Mouse (Mus musculus) CD4-positive helper T cell, adult 2 months (primary cell): ENCODE results near the gene Lrrc32.
A peak's percentile ranks its signal among the peaks of the same experiment; 100 is the strongest.

Experiments used
- DNase-seq: peaks from one replicate; pipeline ENCODE4 v3.0.0-alpha.2; 2012; ENCODE audit warnings: low read depth, missing footprints, low spot score

Lrrc32 gene

DNA sequence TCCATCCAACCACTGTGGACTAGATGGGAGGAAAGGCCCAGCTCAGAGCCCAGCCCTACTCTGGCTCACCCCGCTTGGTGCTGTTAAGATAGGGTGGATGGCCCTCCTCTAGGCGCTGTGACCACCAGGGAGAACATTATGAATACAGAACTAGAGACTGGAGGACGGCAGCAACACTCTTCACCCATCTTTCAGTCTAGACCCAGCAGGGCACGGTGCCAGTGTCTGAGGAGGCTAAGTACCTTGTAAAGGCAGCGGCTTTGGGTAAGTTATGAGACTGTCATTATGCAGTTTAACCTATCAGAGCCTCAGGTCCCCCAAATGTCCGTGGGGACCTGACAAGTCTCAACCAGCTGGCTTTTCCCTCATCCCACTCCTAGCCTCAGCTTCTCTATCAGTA is at the start of gene Lrrc32:
TSS of gene Lrrc32 (plus strand) at position 153 of the 400 bp plus-strand sequence.
- DNase-seq, result no peak

DNA sequence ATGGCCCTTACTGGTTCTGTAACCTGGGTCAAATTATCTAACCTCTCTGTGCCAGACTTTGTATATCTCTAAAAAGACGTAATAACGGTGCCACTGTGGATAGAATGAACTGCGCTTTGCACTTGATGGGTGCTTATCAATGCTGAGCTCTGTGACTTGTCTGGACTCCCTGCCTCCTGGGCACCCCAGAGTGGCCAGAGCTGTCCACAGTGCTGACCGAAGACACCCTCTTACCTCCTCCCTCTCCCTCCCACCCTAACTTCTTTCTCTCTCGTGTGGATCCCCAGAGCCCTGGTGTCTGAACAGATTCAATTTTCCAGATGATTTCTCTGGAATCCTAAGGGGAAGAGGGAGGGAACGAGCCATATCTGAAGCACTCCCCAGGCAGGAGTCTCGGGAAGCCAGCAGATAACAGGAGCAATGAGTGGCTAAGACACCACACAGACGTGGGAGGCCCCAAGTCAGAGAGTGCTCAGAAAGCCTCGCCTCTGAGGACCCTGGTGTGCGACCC is 49.1 kb upstream of the Lrrc32 start, which contains the start of gene Gucy2d:
TSS of gene Gucy2d (plus strand) at position 461 of the 511 bp plus-strand sequence.
- DNase-seq, result no peak

DNA sequence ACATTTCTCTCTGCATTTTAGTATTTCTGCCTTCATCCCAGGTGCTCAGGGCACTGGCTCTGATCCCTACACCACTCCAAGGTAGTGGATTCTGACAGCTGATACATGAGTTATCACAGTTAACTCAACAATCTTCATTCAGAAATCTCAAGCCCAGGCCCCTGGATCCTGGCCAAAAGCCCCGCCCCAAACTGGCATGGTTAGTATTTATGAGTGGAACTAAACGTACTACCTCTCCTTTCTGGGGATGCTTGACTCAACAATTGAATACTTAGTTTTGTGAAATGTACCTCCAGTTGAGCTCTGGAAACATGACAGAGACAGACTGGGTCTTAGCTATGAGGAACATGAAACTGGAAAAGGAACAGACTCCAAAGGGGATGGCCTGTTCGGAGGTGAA is 42.2 kb upstream of the Lrrc32 start:
- DNase-seq, result no peak

DNA sequence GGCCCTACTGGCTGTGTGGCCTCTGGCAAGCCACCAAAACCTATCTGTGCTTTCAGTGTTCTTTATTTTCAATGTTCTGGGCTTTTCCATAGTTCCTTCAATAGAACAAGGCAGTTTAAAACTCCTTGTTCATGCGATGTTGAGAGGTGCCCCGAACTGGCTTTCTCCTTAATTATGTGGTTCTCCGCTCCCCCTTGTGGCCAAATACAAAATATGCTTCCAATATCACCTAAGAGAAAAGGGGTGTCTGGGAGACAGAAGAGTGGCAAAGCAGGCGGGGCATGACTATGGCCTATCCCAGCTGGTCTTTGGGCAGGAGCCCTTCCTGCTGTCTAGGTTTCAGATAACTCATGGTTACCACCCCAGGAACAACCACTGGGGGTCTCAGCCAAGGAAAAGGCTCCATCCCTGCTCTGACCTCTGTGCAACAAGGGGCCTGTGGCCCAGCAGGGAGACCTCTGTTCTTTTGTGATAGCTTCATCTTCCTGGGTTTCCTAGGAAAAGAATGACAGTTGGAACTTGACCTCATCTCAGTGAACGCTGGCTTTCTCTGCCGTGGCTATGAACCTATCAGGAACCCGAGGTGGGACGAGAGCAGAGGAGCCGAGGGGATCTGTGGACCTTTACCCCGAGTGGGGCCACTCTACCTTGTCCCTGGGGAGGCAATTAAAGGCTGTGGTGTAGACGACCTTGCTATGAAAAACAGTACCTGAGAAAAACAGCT is 41.3 kb upstream of the Lrrc32 start:
- DNase-seq, result peak; percentile 34

DNA sequence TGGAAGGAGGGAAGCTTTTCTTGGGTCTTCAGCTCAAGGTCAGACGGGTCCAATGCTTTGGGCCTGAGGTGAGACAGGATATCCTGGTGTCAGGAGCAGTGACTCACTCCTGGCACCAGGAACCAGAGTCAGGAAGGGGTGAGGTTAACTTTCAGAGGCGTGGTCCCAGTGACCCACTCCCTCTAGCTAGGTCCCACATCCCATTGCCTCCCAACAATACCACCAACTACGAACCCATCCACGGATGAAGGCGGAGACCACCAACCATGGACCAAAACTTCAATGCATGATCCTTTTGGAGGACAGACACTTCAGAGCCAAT is 40.8 kb upstream of the Lrrc32 start:
- DNase-seq, result no peak

DNA sequence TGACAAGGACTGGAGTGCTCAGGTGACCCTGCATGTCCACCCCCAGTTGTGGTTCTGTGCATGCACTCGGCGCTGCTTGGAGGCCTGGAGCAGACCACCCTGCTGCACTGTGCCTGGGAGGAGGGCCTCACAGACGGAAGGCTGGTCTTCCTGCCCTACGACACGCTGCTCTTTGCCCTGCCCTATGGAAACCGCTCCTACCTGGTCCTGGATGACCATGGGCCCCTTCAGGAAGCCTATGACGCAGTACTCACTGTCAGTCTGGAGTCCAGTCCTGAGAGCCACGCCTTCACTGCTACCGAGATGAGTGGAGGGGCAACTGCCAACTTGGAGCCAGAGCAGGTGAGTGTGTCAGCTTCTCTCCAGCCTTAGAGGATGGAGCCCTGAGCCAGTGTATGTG is 39.4 kb upstream of the Lrrc32 start:
- DNase-seq, result no peak

DNA sequence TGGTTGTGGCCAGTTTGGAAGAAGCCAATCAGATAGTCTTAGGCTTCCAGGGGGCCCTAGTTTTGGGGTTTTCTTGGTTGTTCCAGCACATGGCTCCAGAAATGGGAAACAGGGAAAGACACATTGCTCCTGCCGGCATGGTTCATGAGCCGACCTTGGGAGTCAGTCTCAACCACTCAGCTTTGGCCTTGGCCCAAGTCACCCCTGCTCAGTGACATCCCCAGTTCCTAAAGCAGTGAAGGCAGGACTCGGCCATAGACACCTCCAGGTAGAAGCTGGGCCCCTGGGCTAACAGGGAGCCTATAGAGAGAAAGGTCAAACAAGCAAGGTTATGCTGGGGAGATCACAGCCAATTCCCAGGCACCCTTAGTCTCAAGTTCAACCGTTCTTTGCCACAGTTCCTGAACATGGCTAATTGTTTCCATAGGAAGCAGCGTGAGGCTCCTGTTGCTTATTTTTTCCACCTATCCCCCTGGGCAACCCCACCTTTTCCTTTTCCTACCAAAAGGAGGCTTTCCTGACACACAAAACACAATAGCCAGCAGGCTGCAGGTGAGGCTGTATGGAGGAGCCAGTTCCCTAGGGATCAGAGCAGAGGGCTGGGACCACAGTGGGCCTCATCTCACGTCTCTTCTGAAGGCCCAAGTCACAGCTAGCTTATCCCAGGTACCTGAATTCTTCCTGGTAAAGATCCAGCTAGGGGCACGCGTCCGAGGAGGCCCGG is 34.5 kb upstream of the Lrrc32 start:
- no peak for DNase-seq

DNA sequence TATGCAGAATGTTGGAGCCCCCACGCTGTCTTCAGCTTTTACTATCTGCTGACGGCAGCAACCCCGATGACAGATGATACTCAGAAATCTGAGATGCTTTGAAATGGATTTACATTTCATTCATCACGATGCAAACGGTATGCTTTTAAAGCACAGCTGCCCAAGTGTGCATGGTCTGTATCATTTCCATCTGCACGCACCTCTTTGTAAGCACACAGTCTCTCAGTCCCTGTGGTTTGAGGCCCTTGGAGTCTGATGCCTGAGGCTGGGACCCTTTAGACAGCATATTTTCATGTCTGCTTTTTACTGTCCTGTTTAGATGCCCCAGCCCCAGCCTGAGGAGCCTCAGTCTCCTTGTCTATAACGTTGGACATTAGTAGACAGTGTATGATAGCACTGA is 28.8 kb upstream of the Lrrc32 start:
- DNase-seq, result no peak

DNA sequence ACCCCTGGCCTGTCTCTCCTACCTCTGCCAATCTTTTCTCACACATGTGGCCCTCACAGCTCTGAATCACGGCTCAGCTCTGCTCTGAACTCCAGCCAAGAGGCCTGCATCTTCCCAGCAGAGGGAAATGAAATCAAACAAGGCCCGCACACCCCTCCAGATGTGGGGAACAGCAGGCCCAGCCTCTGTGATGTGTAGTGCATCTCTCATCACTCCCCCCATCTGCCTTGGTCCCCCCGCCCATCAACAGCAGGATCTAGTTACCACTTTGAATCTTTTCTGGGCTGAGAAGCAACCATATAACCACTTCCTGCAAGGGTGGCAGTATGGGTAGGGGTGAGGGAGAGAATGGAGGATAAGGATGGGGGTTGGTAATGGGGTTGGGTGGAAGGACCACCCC is 20.0 kb upstream of the Lrrc32 start:
- peak; percentile 38 for DNase-seq

DNA sequence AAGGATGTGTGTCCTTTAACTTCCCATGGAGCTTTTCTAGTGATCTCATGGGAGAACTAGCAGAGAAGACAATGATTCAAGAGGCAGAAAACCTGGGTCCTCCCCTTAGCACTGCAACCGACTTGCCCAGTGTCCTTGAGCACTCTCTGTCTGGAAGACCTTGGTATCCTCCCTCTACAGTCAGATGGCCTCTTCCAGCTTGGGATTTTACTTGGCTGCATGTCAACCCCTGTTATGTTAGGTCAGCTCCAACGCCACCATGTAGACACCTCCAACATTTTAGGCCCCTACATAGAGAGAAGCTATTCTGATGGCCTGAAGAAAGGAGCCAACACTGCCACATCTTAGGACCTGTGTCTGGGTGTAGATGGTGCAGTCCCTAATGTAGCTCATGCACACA is 16.6 kb upstream of the Lrrc32 start:
- DNase-seq, result no peak

DNA sequence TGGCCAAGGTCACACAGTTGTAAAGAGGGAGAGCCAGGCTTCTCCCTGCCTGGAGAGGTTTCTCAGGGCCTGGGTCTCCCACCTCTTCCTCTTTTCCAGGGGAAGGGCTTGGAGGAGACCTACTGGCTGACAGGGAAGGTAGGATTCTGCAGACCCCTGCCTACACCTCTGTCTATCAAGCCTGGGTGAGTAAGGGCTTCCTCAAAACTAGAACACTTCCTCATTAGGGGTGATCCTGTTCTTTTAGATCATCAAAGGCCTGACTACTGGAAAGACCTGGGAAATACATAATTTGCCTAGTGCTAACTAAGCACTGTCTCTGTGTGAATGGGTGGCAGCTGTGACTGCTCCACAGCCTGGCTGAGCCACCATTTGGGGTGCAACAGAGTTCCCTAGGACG is 14.5 kb upstream of the Lrrc32 start:
- DNase-seq, result no peak

DNA sequence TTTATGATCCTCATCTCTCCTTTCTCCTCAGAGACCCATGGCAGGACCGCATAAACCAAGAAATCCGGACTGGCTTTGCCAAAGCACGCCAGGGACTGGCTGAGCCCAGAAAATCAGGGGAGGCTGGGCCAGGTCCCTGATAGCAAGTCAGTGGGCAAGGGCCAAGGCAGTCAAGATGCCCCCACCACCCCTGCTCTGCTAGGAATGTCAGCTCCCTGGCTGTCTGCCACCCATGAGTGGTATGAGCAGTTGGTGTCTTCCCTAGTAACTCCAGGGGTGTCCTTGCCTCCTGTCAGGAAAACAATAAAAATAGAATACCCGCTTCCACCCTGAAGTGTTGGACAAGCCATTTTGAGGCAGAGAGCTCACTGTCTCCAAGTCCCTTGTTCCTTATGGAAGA is 11.9 kb upstream of the Lrrc32 start:
- DNase-seq, result no peak

DNA sequence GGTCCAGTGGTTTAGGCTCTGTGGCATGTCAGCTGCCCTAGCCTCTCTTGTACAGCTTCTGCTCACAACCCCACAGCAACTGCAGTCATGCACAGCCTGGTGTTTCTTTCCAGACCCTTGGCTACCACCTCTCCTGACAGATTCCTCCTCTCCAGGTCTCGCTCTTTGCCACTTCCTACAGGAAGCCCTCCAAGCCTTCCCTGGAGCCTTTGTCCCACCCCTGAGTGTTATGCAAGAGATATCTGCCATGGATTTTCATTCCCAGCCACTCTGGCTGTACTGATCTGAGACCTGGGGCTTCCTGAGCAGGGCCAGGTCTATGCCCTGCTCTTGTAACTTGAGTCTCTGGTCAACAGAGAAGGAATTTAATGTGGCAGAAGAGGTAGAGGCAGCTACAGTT is 8.6 kb upstream of the Lrrc32 start:
- DNase-seq, result no peak

DNA sequence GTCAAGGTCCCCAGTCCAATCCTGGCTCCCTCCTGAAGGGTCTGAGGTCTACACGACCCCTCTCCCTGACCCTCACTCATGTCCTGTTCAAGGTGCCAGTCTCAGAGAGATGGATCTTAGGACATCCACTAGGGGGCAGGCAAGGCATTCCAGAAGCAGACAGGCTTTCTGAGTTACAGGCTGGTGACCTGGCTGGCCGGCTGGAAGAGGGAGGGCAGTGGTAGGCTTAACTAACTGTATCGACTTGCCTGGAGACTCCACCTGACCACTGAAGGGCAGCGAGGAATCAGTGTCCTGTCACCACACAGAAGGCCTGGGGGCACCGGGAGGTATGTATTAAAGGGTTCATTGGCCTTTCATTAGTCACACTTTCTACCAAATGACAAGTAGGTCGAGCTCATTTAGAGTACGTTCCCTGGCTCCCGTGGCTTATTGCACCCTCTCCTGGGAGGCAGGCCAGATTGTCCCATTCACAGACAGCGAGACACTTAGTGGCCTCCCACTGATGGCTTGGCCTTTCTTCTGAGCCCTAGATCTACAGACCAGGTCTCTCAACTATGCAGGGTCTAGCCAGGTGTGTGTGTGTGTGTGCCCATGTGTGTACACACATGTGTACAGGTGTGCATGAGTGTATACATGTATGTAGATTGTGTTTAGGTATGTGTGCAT is 7.9 kb upstream of the Lrrc32 start:
- DNase-seq, result peak; percentile 57

DNA sequence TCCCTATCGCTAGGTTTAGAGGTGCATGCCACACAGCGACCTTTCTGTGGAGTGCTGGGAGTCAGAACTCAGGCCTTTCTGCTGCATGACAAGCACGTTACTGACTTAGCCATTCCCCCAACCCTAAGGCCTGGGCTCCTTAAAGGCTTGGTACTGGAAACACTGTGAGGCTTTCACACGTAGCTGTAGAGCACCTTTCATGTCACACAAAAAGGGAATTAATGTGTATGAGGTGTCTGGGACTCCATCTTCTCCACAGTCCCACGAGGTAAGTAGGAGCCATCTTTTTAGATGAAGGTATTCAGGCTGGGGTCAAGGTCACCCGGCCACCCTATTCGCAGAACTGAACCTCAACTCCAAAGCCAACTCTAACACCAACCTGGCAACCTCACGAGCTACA is 7.2 kb upstream of the Lrrc32 start:
- no peak for DNase-seq

DNA sequence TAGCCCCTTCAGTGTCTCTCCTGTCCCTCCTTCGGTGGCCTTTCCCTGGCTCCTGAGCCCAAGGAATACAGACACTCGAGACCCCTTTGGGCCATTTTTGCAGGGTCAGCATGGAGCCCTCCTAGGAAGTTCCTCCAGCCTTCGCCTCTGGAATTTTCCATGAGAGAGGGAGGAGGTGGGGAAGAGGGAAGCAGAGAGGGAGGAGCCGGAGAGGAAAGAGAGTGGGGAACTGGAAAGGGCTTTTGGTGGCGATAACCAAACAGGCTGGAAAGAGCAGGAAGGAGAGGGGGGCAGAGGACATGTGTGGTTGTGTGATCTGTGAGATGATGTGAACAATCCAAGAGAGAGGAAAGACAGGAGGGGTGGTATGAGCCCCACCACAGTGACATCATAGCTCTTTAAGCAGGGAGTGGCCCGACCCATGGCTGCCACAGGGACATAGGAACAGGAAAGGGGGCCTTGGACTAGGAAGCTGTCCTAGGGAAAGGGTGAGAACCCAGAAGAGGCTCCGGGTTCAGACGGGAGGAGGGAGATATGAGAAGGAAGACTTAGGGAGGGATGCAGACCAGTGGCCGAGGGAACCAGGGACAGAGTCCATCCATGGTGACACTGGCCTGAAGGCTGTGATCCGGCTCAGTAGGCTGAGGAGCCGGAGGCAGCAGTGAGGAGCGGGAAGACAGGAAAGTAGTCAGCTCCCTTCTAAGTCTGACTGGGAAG is 6.4 kb upstream of the Lrrc32 start:
- DNase-seq, result no peak

DNA sequence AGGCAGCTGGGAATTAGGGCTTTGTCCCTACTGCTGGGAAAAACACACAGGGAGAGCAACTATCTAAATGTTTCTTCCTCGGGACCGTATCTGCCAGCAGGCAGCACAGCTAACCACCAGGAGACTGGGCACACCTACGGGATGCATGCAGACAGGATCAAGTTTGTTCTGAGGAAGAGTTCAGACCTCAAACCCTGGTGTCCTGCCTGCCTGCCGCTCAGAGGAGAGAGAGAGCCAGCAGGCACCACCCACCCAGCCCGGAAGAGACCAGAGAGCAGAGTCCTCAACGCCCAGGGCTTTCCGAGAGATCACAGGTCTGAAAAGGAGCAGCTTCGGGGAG is 5.8 kb upstream of the Lrrc32 start:
- no peak for DNase-seq

DNA sequence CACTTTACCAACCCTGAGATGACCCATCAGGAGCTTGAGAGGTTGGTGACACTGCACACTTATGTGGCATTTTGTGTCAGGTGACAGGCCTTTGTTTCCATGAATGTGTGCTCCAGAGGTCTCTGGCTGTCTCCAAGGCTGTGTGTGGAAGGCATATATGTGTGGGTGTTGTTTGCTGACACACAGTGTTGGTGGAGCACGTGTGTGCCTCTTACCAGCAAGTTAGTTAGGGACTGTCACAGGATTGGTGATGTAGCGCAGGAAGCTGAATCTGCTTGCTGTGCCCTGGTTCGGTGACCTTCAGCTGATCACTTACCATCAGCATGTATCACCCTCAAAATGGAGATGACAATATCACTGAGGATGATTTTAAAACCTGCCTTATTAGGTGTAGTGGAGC is 4.2 kb upstream of the Lrrc32 start:
- no peak for DNase-seq

DNA sequence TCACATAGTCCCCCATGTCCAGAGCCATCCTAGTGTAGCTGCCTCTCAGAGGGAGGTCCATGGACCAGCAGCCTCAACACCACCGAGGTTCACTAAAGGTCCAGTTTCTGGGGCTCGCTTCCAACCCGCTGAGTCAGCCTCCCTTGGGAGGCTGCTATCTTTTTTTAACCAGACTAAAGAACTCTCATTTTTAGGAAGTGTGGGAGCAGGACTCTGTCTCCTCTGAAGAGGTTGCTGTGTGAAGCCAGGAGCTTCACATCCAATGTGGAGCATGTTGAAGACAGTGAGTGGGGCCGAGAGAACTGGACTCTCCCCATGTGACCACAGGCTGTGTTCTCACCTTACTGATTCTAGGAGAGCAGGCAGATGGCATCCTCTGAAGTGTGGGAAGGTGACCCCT is 3.6 kb upstream of the Lrrc32 start:
- DNase-seq, result no peak

DNA sequence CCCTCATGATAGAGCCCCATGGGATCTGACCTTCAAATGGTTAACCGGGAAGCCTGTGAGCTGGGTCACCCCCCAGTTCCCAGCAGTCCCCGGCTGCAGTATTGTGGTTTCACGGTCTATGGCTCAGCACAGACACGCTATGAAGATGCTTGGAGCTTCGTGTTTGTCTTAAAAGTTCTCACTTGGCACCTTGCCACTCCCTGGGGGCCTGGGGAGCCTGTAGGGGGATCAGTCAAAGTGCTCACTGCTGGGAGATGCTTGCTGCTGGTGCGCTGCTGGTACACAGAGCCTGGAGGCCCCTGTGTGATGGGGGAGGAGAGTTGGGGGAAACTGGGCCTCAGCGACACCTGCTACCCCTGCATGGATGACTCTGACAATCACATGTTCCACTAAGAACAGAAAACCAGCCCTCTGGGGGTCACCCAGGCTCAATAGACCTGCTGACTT is 2.6 kb upstream of the Lrrc32 start:
- DNase-seq, result no peak

DNA sequence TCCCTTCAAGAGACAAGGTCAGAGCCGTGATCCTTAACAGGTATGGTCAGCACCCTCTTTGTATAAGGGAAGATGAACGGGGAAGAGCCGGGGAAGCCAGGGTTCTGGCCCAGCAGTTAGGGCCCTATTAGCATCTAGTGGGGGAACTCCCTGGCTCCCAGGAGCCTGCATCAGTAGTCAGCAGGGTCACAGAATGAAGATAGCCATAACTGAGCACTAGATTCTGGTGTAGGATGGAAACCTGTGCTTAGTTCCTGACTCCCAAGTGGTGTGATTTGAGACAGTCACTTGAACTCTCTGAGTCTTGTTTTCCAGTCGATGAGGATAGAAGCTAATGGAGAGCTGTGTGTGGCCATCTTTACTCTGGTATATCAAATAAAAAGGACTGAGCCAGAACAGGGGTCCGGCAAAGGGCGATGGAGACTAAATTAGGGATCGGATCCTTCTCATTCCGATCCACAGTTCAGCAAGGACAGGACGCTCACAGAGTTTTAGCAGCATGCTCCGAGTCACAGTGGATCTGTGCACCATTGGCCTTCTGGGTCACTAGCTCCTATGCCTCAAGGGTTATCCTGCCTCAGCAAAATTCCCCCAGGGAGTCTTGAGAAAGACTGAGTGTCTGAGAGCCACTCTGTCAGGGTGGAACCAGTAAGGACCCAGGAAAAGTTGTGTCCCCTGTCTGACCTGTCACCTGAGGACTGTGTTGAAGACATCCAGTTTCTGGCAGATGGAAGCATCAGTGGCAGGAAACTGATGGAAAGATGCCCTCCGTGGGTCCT is 1.7 kb upstream of the Lrrc32 start:
- no peak for DNase-seq
